Mouse (Mus musculus): ENCODE results near the gene Izumo4. TPM values are rescaled to one million over a fixed set of nuclear protein-coding genes. Genes with fewer than 3 reads are reported as not detected.

The Izumo4 gene
- polyA plus RNA-seq, 2 experiments: 4.0 to 11.3 TPM

DNA sequence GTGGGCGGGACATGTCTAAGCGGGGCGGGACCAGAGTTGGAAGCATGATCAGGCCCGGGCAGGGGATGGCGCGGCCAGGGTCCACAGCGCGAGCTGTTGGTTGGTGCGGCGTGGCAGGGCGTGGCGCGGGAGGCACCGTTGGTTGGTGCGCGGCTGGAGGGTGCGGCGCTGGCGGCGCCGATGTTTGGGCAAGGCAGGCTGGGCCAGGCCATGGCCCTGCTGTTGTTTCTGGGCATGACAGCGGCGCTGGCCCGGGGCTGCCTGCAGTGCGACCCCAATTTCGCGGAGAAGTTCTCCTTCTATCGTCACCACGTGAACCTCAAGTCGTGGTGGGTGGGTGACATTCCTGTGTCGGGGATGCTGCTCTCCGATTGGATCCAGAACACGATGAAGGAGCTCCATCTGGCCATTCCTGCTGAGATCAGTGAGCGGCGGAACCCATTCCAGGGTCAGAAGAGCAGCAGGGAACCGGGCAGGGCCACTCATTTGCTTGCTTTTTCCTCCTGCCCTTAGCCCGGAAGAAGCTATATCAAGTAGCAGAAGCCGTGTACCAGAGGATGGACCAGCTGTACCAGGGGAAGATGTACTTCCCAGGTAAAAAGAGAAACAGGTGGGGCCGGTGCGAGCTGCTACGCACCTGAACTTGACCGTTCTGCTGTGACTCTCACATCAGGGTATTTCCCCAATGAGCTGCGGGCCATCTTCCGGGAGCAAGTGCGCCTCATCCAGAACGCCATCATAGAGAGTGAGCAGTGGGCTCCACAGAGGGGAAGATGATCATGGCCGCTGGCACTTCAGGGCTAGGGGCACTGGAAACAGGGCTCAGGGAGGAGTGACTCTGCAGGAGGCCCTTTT, 779 bp downstream of the Izumo4 start:
- DNase-seq (ENCODE audit: low read depth in 3 of 3, low spot score in 3 of 3) (peak; percentile 89 to 92 (median 90)), ATAC-seq (ENCODE audit: insufficient read depth) (peak; percentile 78)
- Histone ChIP-seq H3K4me1 (replicated peaks; ENCODE audit: control insufficient read depth in 2 of 2, insufficient read depth in 2 of 2, low read length in 1 of 2) (peaks cover 39 to 42% of the 10 kb centered on the region in 2 experiments), H3K9me3 (ENCODE audit: control insufficient read depth, low read length) (no peaks in the 10 kb centered on the region), H3K36me3 (replicated peaks; ENCODE audit: control insufficient read depth, insufficient read depth, low read depth) (peaks cover 3% of the 10 kb centered on the region; the same call in 1 of the 2 replicates), H3K27me3 (ENCODE audit: control insufficient read depth, insufficient read depth, low read length) (no peaks in the 10 kb centered on the region), H3K4me2 (ENCODE audit: low read depth) (peak overlapping the region; percentile 98), H3K27ac (peak overlapping the region; percentile 92), H3K9ac (replicated peaks) (peak overlapping the region; percentile 62), H3K4me3 (ENCODE audit: insufficient read depth in 1 of 2, low read depth in 2 of 2, low read length in 2 of 2) (peak overlapping the region; percentile 64 to 67)
- WGBS (ENCODE audit: insufficient replicate concordance): 4% methylated on average over 47 of the region's 47 CpGs
- TF ChIP-seq EP300 (IDR thresholded peaks at IDR 0.05; ENCODE audit: low read depth) (no peak), CTCF (IDR thresholded peaks at IDR 0.05; ENCODE audit: low read depth) (peak; percentile 45; the same call in 1 of the 2 replicates)

DNA sequence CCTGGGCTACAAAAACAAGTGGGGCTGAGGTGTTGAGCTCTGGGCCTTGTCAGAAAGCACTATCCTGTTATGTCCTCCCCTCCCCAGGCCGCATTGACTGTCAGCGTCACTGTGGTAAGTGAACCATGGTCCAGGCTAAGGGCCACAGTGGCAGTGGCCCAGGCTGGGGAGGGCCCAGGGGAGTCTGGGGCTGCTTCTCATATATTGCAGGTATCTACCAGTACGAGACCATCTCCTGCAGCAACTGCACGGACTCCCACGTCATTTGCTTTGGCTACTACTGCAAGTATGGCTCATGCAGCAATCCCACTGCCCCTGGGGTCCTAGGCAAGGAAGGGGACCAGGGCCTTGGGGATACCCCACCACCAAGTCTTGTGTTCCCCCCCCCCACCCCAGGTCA, 1.7 kb downstream of the Izumo4 start:
- Histone ChIP-seq H3K4me2 (ENCODE audit: low read depth) (peak overlapping the region; percentile 98), H3K9ac (replicated peaks) (peak overlapping the region; percentile 62), H3K4me1 (replicated peaks; ENCODE audit: control insufficient read depth in 2 of 2, insufficient read depth in 2 of 2, low read length in 1 of 2) (peaks cover 31 to 34% of the 10 kb centered on the region in 2 experiments), H3K36me3 (replicated peaks; ENCODE audit: control insufficient read depth, insufficient read depth, low read depth) (peaks cover 10% of the 10 kb centered on the region), H3K27ac (no peak overlapping the region), H3K27me3 (ENCODE audit: control insufficient read depth, insufficient read depth, low read length) (no peaks in the 10 kb centered on the region), H3K9me3 (ENCODE audit: control insufficient read depth, low read length) (no peaks in the 10 kb centered on the region), H3K4me3 (ENCODE audit: insufficient read depth in 1 of 2, low read depth in 2 of 2, low read length in 2 of 2) (peak overlapping the region; percentile 64 to 67; a peak in 3 of 4 replicates)
- TF ChIP-seq CTCF (IDR thresholded peaks at IDR 0.05; ENCODE audit: low read depth) (no peak), EP300 (IDR thresholded peaks at IDR 0.05; ENCODE audit: low read depth) (no peak)
- ATAC-seq (ENCODE audit: insufficient read depth): no peak
- 87% methylated on average over 5 of the region's 5 CpGs for WGBS (ENCODE audit: insufficient replicate concordance)
- no peak for DNase-seq (ENCODE audit: low read depth in 3 of 3, low spot score in 3 of 3)

DNA sequence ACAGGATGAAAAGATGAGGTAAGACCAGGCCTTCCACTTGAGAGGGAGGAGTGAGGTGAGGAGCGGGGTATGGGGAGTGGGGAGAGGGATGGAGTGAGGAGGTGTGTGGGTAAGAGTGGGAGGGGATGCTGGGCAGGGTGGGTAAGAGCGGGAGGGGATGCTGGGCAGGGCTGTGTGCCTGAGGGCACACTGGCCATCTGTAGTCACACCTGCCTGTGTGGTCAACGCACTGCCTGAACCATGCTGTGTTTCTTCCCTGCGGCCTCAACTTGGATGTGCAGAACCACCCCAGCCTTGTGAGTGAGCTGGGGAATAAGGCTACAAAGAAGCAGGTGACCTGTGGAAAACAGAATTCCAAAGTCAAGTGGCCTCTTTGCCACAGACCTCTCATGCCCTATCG, 2.4 kb downstream of the Izumo4 start:
- no peak overlapping the region for H3K9ac ChIP-seq (replicated peaks)
- no peaks in the 10 kb centered on the region for H3K9me3 ChIP-seq (ENCODE audit: control insufficient read depth, low read length)
- no peak for DNase-seq (ENCODE audit: low read depth in 3 of 3, low spot score in 3 of 3)
- no peak overlapping the region for H3K4me3 ChIP-seq (ENCODE audit: insufficient read depth in 1 of 2, low read depth in 2 of 2, low read length in 2 of 2)
- TF ChIP-seq CTCF (IDR thresholded peaks at IDR 0.05; ENCODE audit: low read depth) (no peak), EP300 (IDR thresholded peaks at IDR 0.05; ENCODE audit: low read depth) (no peak)
- no peak overlapping the region for H3K27ac ChIP-seq
- no peaks in the 10 kb centered on the region for H3K27me3 ChIP-seq (ENCODE audit: control insufficient read depth, insufficient read depth, low read length)
- WGBS (ENCODE audit: insufficient replicate concordance): 86% methylated on average over 5 of the region's 5 CpGs
- ATAC-seq (ENCODE audit: insufficient read depth): no peak
- peaks cover 18% of the 10 kb centered on the region for H3K36me3 ChIP-seq (replicated peaks; ENCODE audit: control insufficient read depth, insufficient read depth, low read depth)
- H3K4me2 ChIP-seq (ENCODE audit: low read depth): no peak overlapping the region
- H3K4me1 ChIP-seq (replicated peaks; ENCODE audit: control insufficient read depth in 2 of 2, insufficient read depth in 2 of 2, low read length in 1 of 2): peaks cover 26 to 28% of the 10 kb centered on the region in 2 experiments

DNA sequence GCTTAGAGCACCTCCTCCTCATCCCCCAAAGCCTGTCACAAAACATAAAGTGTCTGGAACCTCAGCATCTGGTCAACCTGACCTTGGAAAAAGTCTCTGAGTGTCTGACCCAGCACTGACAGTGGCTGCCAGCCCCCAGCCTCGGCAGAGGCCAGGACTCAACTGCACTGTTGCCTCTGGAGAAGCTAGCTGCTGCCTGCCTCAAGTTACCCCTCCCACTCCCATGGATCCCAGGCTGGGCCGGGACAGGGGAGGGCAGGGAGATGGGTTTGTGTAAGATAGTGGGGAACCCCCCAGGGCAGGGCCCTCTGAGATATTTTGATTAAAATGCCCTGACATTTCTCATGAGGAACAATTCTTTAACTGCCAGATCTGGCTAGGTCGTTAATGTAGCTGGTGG, 3.0 kb downstream of the Izumo4 start:
- no peak overlapping the region for H3K4me2 ChIP-seq (ENCODE audit: low read depth)
- TF ChIP-seq CTCF (IDR thresholded peaks at IDR 0.05; ENCODE audit: low read depth) (no peak), EP300 (IDR thresholded peaks at IDR 0.05; ENCODE audit: low read depth) (no peak)
- H3K9me3 ChIP-seq (ENCODE audit: control insufficient read depth, low read length): no peaks in the 10 kb centered on the region
- no peak overlapping the region for H3K27ac ChIP-seq
- no peaks in the 10 kb centered on the region for H3K27me3 ChIP-seq (ENCODE audit: control insufficient read depth, insufficient read depth, low read length)
- no peak for DNase-seq (ENCODE audit: low read depth in 3 of 3, low spot score in 3 of 3)
- H3K36me3 ChIP-seq (replicated peaks; ENCODE audit: control insufficient read depth, insufficient read depth, low read depth): peaks cover 21% of the 10 kb centered on the region
- WGBS (ENCODE audit: insufficient replicate concordance): 39% methylated on average over 3 of the region's 3 CpGs
- ATAC-seq (ENCODE audit: insufficient read depth): no peak
- peaks cover 22% of the 10 kb centered on the region in 2 experiments for H3K4me1 ChIP-seq (replicated peaks; ENCODE audit: control insufficient read depth in 2 of 2, insufficient read depth in 2 of 2, low read length in 1 of 2)
- no peak overlapping the region for H3K9ac ChIP-seq (replicated peaks)
- no peak overlapping the region for H3K4me3 ChIP-seq (ENCODE audit: insufficient read depth in 1 of 2, low read depth in 2 of 2, low read length in 2 of 2)

DNA sequence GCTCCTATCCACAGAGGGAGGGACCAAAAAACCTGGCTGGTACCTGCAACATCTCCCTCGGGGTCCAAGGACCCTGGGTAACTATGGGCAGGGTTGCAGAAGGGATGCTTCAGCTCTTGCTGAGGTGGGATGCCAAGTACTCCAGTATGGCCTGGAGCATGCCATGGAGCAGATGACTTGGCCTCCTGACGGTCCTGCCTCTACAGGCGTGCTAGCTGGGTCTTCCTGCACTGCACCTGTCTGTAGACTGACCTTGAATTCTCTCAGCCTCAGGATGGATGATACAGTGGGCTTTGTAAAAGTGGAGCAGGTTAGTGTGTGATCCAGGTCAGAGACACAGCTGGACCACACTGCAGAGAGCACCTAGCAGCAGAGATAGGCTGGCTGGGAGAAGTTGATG, 3.5 kb downstream of the Izumo4 start:
- ATAC-seq (ENCODE audit: insufficient read depth): no peak
- Histone ChIP-seq H3K9me3 (ENCODE audit: control insufficient read depth, low read length) (no peaks in the 10 kb centered on the region), H3K4me1 (replicated peaks; ENCODE audit: control insufficient read depth in 2 of 2, insufficient read depth in 2 of 2, low read length in 1 of 2) (peaks cover 17 to 18% of the 10 kb centered on the region in 2 experiments), H3K9ac (replicated peaks) (no peak overlapping the region), H3K4me2 (ENCODE audit: low read depth) (no peak overlapping the region), H3K4me3 (ENCODE audit: insufficient read depth in 1 of 2, low read depth in 2 of 2, low read length in 2 of 2) (no peak overlapping the region), H3K27ac (no peak overlapping the region), H3K27me3 (ENCODE audit: control insufficient read depth, insufficient read depth, low read length) (no peaks in the 10 kb centered on the region), H3K36me3 (replicated peaks; ENCODE audit: control insufficient read depth, insufficient read depth, low read depth) (peaks cover 21% of the 10 kb centered on the region)
- WGBS (ENCODE audit: insufficient replicate concordance): 67% methylated on average over 3 of the region's 3 CpGs
- no peak for DNase-seq (ENCODE audit: low read depth in 3 of 3, low spot score in 3 of 3)
- TF ChIP-seq EP300 (IDR thresholded peaks at IDR 0.05; ENCODE audit: low read depth): no peak
- no peak for TF ChIP-seq CTCF (IDR thresholded peaks at IDR 0.05; ENCODE audit: low read depth)
